Mouse (Mus musculus) gastrocnemius, postnatal 36 days (tissue): ENCODE data around the gene Tmem17. TPM values are rescaled to one million over a fixed set of nuclear protein-coding genes. Genes with fewer than 3 reads are reported as not detected.

Experiments used
- DNase-seq, 2 experiments: peaks; one replicate each; pipeline ENCODE4 v3.0.0; 2022
- intact Hi-C: fragments of 180-260 bp; cut with DNase I; formaldehyde crosslinking; loops from one replicate; pipeline ENCODE4 v1.15.1; 2025
- long read RNA-seq, 2 experiments: library from polyadenylated mRNA; stranded (forward); transcript quantifications; one replicate each; pipeline ENCODE4 v2.0.0; 2021
- total RNA-seq, 2 experiments: library from RNA; stranded (reverse); gene quantifications; 2 replicates each; pipeline ENCODE4 v1.2.3; 2021

Tmem17 gene
- total RNA-seq: 1 to 10 TPM; 1.3 to 2.3 TPM
- long read RNA-seq, experiment 1, partial matches to known transcripts: 0 of 3 reads
- long read RNA-seq, experiment 1, other reads (novel, unspliced or antisense): 0 of 3 reads
- long read RNA-seq, experiment 2, transcript Tmem17-201 (4 exons, 1,568 nt): major isoform, 9 of 13 reads
- long read RNA-seq, experiment 2, partial matches to known transcripts: 2 of 13 reads
- long read RNA-seq, experiment 2, other reads (novel, unspliced or antisense): 2 of 13 reads

DNA sequence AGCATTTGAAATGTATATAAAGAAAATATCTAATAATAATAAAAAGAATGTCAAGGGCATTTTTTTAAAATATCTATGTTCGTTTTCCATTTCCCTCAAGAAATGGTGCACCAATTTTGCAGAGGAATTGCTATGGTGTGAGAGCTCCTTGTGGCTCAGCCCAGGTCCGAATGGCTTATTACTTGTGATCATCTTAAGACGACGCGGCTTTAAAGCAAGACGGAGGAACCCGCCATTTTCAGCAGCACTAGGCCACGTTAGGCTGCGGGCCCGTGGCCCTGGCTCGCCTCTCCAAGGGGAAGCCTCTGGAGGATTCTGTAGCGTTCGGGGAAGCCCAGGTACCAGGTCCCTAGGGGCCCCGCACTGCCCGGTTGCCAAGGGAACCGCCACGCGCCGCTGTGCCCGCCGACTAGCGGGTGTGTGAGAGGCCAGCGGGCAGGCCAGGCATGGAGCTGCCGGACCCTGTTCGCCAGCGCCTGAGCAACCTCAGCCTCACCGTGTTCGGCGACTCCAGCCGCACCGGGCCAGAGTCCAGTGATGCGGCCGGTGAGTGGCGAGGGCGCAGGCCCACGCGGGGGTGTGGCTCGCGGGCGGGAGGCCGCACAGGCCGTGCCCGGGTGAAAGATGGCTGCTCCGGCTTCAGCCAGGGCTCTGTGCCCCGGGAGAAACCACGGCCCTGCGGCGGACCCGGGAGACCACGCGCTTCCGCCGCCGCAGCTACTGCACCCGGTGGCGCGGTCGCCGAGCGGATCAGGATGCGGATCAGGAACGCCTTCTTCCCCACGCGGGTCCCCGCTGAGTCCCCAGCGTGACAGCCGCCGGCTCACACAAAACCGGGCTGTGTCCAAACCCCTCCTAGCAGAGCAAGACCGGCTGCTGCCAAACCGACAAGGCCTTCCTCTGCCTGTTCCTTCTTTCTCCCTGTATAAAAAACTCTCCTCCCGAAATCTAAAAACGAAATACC, at the start of gene Tmem17:
Gene Tmem17 (plus strand): TSS at position 51 of the 964 bp plus-strand sequence.
- DNase-seq: peak; percentile 90 to 92
- intact Hi-C loops: loop anchor here (5.0 kb wide), 2 partner anchors 70 to 105 kb away; no protein-coding TSS in a partner anchor

DNA sequence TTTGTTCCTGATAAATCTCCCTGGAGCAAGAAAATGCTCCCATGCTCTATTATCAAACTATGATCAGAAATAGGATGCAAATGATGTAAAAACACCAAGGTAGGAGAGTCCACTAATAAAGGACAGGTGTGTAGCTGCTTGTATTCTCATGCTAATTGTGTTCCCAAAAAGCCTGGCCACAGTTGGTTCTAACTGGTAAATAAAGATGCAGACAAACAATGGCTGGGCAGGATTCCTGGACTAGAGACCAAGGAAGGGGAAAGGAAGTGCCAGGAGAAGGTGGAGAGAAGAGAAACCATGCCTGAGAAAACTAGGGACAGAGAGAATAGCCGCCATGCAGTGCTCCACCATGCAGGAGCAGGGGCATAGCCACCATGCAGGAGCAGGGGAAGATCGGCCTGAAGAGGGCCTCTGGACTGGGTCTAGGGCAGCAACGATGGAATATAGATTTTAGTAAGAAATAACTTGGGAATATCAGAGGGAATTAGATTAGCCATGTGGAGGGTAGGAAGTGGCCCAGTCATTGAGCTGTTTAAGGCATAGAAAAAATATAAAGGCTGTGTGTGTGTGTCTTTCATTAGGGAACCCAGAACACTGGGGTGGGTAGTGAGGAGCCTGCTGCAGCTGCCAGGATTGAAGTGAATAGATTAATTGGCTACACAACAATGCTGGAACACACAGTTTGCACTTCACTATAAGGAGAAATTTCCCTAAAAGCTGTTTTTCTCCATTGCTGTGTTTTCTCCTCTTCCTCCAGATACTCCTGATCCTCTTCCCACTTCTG, 31.9 kb upstream of the Tmem17 start:
- DNase-seq: no peak
- intact Hi-C loops: no loop called here

GRCm38 (mm10) chr11:22481639-22482361, 30.1 kb upstream of the Tmem17 start:
- intact Hi-C loops: no loop called here
- DNase-seq: no peak

DNA sequence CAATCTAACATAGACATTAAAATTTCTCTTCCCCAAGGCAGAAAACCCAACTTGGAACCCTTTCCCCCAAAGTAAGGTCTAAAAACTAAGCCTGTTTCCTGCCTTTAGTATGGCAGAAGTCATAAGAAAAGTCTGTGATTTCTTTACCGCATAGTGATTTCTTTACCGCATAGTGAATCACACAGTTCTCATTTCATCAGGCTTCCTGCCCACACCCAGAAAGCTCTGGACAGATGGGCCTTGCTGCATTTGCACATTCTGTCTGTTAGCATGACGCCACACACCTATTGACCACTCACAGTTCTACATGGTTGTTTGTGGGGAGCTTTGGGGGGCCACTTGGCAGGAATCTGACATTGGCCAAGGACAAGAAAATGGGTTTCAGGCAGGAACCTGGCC, 29.5 kb upstream of the Tmem17 start:
- DNase-seq: no peak
- intact Hi-C loops: no loop called here

GRCm38 (mm10) chr11:22493694-22494319, 18.1 kb upstream of the Tmem17 start:
- intact Hi-C loops: no loop called here
- no peak for DNase-seq

GRCm38 (mm10) chr11:22494941-22495340, 16.9 kb upstream of the Tmem17 start:
- intact Hi-C loops: no loop called here
- DNase-seq: no peak

GRCm38 (mm10) chr11:22499396-22499795, 12.5 kb upstream of the Tmem17 start:
- DNase-seq: no peak
- intact Hi-C loops: no loop called here

DNA sequence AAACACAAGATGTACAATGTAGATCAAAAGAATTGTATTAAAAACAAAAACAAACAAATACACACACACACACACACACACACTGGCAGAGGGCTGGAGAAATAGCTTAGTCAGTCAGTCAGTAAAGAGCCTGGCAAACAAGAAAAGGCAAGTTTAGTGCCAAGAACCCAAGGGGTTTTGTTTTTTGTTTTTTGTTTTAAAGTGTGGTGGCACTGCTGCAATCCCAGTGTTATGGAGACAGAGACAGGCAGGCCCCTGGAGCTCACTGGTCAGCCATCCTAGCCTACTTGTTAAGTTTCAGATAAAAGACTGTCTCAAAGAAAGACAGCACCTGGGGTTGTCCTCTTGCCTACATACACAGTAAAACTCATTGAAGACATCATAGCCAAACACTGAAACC, 12.0 kb upstream of the Tmem17 start:
- DNase-seq: no peak
- intact Hi-C loops: no loop called here

- DNase-seq: no peak
- intact Hi-C loops: no loop called here
These were observed 10.9 kb upstream of the Tmem17 start for GRCm38 (mm10) chr11:22500771-22501566.

DNA sequence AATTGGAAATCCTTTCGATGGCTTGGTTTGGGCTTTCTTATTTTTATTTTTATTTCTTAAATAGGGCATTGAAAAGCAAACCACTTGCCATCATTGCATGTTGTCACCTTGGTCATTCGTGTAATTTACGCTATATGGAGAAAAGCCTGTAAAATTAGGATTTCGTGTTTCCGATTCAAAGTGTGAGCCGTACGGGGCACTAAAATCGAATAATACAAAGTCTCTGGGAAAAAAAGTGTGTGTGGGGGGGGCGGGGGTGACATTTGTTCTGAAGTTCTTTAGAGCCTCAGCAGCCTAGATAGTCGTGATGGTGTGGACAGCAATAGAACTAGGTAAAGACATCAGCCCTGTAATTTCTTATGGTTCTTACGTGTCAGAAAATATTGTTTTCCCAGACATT, 1.2 kb downstream of the Tmem17 start:
- no peak for DNase-seq
- intact Hi-C loops: loop anchor here (5.0 kb wide), 2 partner anchors 71 to 104 kb away; no protein-coding TSS in a partner anchor

- no peak for DNase-seq
- intact Hi-C loops: no loop called here
These were observed 3.2 kb downstream of the Tmem17 start for GRCm38 (mm10) chr11:22515061-22515460.

GRCm38 (mm10) chr11:22518445-22518844, 6.6 kb downstream of the Tmem17 start:
- intact Hi-C loops: no loop called here
- DNase-seq: no peak

DNA sequence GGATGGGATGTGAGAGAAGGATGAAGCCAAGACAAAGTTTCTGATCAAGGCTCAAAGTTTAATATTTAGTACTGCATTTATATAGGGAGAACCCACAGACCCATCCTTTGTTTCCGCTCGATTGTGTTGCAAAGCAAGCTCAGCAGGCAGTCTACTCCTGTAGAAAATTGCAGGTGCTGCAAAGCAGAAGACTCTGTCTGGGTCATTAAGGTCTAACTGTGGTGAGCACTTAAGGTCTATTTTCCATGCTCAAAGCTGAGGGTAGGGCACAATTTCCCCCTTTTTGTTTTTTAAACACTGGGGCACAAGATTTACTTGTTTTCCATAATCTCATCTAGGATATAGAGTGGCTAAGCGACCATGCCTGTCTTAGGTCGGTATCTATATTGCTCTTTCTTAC, 8.4 kb downstream of the Tmem17 start:
- intact Hi-C loops: no loop called here
- DNase-seq: no peak

DNA sequence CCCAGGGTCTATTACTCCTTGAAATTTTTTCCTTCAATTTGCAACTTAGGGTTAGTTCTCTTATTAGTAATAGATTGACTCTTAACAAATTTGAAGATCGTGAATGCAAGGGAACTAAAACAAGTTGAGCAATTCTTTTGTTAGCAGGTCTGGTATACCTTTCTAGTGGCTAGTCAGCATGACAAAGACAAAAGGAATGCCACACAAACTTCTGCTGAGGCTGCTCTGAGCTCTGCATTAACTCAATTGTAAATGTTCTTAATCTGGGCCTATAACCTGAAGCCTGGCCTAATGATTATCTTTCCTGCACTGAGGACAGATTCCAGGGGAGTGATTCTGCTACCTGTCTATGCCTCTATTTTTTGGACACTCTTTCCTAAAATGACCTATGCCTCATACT, 12.7 kb downstream of the Tmem17 start:
- no peak for DNase-seq
- intact Hi-C loops: no loop called here

- DNase-seq: no peak
- intact Hi-C loops: no loop called here
These were observed 28.7 kb downstream of the Tmem17 start for GRCm38 (mm10) chr11:22540600-22540999.

- intact Hi-C loops: no loop called here
- no peak for DNase-seq
These were observed 48.2 kb downstream of the Tmem17 start for GRCm38 (mm10) chr11:22560061-22560460.

- DNase-seq: peak; percentile 31 to 38
- intact Hi-C loops: no loop called here
These were observed 48.8 kb downstream of the Tmem17 start for GRCm38 (mm10) chr11:22560503-22561328.

DNA sequence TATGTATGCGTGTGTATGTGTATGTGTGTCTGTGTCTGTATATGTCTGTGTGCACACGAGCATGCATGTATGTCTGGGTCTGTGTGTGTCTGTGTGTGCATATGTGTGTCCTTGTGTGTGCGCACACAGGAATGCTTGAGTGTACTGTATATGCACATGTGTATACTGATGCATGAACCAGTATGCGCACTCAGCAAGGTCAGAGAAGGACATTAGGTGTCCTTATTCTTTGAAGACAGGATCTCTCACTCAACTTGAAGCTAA, 49.4 kb downstream of the Tmem17 start:
- no peak for DNase-seq
- intact Hi-C loops: no loop called here
